Mouse (Mus musculus): ENCODE measurements around the gene Gas7. TPM values are rescaled to one million over a fixed set of nuclear protein-coding genes. Genes with fewer than 3 reads are reported as not detected.

Gene Gas7
- polyA plus RNA-seq (2016; fragmentation: Nextera tagmentation; extraction: Ambion mirVana) = 6.9 and 7.4 TPM in 2 replicates

DNA sequence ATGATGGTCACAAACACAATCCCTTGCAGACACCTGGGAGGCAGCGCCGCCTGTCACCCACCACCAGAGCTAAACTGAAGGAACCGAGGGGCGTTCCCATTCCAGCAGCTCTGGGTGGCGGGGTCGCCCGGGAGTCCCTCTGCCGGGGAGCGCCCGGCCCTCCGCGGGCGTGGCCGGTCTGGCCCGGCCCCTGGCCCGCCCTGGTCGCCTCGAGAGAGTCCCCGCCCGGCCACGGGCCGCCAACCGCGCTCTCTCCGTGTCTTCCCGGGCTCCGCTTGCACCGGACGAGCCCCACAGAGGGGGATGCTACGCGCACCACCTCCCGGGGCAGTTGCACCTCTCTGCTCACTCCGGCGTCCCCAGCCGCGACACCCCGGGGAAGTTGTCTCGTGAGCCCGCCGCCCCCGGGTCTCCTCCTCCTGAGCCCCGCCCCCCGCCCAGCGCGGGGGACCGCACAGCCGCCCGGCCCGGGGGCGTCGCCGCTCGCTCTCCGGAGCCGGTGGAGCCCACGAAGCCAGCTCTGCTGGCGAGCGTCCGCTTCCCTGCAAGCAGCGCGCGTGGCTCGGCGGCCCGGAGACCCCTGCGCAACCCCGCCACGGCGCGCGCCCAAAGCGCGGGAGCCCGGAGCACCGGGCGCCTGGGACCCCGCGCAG is at the start of gene Gas7:
Gene Gas7, plus strand, starts transcription at position 564 of the 653 bp plus-strand sequence.
- WGBS = 2% methylated on average over 69 of the region's 78 CpGs
- Histone ChIP-seq H3K9ac (peak within 1 kb of the TSS; percentile 82), H3K27me3 (replicated peaks) (no peaks in the 10 kb centered on the region), H3K4me3 (peak within 1 kb of the TSS; percentile 88), H3K4me2 (peak within 1 kb of the TSS; percentile 99), H3K4me1 (replicated peaks) (peaks cover 33% of the 10 kb centered on the region), H3K36me3 (no peaks in the 10 kb centered on the region), H3K9me3 (replicated peaks) (no peaks in the 10 kb centered on the region), H3K27ac (ENCODE audit: poor library complexity, severe bottlenecking) (0 out of 2 replicates have a peak within 1 kb of the TSS, but pooled peaks have one; percentile 18)
- peak; percentile 81 for ATAC-seq (ENCODE audit: insufficient number of reproducible peaks, low FRiP score)

DNA sequence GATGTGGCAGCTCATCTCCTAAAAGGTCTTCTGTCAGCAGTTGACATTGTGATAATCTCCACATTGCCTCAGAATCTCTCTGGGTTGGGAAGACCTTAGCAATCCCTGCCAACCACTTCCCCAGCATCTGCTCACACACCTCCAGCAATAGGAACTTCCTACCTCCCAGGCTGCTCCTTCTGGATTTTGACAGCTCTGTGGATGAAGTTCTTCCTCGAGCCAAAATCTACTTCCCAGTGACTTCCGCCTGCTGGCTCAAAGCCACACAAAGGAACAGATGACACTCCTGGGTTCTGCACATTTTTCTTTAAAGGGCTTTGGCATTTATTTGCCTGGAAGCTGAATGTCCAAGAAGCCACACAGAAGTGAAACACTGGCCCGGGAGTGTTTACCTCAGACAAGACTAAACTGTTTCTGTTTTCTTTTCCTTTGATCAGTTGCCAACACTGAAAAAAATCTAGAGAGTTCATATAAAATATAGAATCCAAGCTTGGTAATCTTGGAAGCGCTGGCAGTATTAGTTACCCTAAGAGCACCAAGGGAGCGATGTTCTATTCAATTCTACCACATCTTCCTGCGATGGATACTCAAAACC is 40.8 kb upstream of the Gas7 start:
- H3K9ac ChIP-seq = no peak overlapping the region
- no peak overlapping the region for H3K27ac ChIP-seq (ENCODE audit: poor library complexity, severe bottlenecking)
- no peak for ATAC-seq (ENCODE audit: insufficient number of reproducible peaks, low FRiP score)
- WGBS = 72% methylated on average over 6 of the region's 6 CpGs
- H3K4me2 ChIP-seq = no peak overlapping the region
- H3K9me3 ChIP-seq (replicated peaks) = no peaks in the 10 kb centered on the region
- H3K4me1 ChIP-seq (replicated peaks) = no peaks in the 10 kb centered on the region
- H3K4me3 ChIP-seq = no peak overlapping the region
- H3K36me3 ChIP-seq = no peaks in the 10 kb centered on the region
- H3K27me3 ChIP-seq (replicated peaks) = no peaks in the 10 kb centered on the region

DNA sequence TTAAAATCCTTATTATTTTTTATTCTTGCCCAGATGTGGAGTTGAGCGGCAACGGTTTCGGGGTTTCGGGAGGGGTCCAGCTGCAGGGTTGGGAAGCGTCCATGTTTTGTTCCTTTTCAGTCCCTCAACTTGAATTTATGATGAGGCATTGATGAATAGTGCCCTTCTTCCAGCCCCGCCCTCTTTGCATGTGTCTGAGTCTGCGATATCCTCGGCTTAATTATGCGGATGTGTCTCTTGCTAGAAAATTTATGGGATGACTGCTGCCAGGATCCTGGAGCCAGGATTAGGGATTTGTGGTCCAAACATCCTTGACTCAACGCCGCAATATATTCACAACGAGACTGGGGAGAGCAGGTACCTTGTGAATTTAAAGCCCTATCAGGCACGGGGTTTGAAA is 31.7 kb upstream of the Gas7 start:
- Histone ChIP-seq H3K9ac (no peak overlapping the region), H3K4me3 (no peak overlapping the region), H3K9me3 (replicated peaks) (no peaks in the 10 kb centered on the region), H3K36me3 (no peaks in the 10 kb centered on the region), H3K4me2 (no peak overlapping the region), H3K27me3 (replicated peaks) (no peaks in the 10 kb centered on the region), H3K27ac (ENCODE audit: poor library complexity, severe bottlenecking) (no peak overlapping the region), H3K4me1 (replicated peaks) (no peaks in the 10 kb centered on the region)
- ATAC-seq (ENCODE audit: insufficient number of reproducible peaks, low FRiP score) = no peak
- WGBS = 87% methylated on average over 13 of the region's 13 CpGs

DNA sequence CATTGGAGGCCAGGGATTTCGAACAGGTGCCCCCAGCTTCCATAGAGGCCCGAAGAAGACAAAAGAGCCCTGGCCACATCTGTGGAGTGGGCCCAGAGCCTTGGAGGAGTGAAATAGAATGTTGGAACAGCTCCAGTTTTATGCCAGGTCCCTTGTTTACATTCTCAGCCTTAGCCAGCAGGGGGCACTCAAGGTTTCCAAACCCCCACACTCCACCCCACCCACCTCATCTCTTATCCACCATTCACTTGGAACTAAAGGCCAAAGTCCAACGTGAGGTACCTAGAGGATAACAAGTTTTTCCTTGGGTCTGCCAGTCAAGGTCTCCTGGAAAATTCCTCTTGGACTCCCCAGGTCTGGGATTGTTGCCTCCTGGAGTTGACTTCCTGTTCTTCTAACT is 27.0 kb upstream of the Gas7 start:
- H3K9ac ChIP-seq = no peak overlapping the region
- H3K27ac ChIP-seq (ENCODE audit: poor library complexity, severe bottlenecking) = no peak overlapping the region
- ATAC-seq (ENCODE audit: insufficient number of reproducible peaks, low FRiP score) = no peak
- WGBS = 18% methylated on average over 3 of the region's 3 CpGs
- H3K4me3 ChIP-seq = no peak overlapping the region
- no peak overlapping the region for H3K4me2 ChIP-seq
- no peaks in the 10 kb centered on the region for H3K27me3 ChIP-seq (replicated peaks)
- H3K4me1 ChIP-seq (replicated peaks) = no peaks in the 10 kb centered on the region
- no peaks in the 10 kb centered on the region for H3K36me3 ChIP-seq
- H3K9me3 ChIP-seq (replicated peaks) = no peaks in the 10 kb centered on the region

DNA sequence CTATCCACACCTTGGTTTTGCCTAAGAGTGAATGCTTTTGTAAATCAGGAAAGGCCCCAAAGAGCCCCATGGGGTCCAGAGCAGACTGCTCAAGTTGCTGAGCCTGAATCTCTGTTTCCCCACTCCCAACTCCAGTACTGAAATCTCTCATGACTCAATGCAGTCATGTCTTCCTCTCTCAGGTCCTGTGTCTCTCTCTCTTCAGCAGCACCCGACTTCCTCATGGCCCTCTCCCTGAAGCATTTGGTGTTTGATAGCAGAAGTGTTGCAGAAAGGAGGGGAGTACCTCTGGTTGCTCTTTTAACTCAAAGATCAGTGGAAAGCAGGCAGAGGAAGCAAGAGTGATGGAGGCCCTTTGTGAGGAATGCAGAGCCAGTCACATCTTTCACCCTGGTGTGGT is 25.4 kb upstream of the Gas7 start:
- no peak overlapping the region for H3K4me2 ChIP-seq
- H3K9ac ChIP-seq = no peak overlapping the region
- no peaks in the 10 kb centered on the region for H3K27me3 ChIP-seq (replicated peaks)
- H3K36me3 ChIP-seq = no peaks in the 10 kb centered on the region
- H3K4me1 ChIP-seq (replicated peaks) = no peaks in the 10 kb centered on the region
- ATAC-seq (ENCODE audit: insufficient number of reproducible peaks, low FRiP score) = no peak
- H3K4me3 ChIP-seq = no peak overlapping the region
- WGBS = 41% methylated on average over 1 of the region's 1 CpGs
- no peak overlapping the region for H3K27ac ChIP-seq (ENCODE audit: poor library complexity, severe bottlenecking)
- H3K9me3 ChIP-seq (replicated peaks) = no peaks in the 10 kb centered on the region

DNA sequence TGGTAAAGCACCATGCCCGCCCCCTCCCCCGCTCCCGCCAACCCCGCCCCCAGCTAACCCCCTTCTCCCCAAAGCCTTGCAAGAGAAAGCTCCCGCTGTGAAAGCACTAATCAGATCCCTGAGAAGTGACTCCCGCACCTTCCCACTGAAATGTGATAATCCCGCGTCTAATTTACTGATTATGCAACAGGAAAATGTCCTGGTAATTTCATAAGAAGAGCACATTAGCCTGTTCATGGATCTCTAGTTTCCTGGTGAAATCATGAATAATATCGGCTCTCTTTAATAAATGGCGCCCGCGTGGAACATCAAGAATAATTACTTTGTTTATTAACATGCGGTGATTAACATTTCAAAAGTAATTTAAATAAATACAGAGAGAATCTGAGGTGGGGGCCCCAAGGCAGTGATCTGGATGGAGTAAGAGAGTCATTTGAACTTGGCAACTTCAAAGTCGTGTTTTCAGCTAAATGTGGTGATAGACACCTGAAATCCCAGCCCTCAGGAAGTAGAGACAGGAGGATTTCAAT is 24.1 kb upstream of the Gas7 start:
- Histone ChIP-seq H3K36me3 (no peaks in the 10 kb centered on the region), H3K4me3 (no peak overlapping the region), H3K27me3 (replicated peaks) (no peaks in the 10 kb centered on the region), H3K9me3 (replicated peaks) (no peaks in the 10 kb centered on the region), H3K4me1 (replicated peaks) (no peaks in the 10 kb centered on the region), H3K4me2 (no peak overlapping the region), H3K9ac (no peak overlapping the region), H3K27ac (ENCODE audit: poor library complexity, severe bottlenecking) (no peak overlapping the region)
- 39% methylated on average over 13 of the region's 14 CpGs for WGBS
- no peak for ATAC-seq (ENCODE audit: insufficient number of reproducible peaks, low FRiP score)

DNA sequence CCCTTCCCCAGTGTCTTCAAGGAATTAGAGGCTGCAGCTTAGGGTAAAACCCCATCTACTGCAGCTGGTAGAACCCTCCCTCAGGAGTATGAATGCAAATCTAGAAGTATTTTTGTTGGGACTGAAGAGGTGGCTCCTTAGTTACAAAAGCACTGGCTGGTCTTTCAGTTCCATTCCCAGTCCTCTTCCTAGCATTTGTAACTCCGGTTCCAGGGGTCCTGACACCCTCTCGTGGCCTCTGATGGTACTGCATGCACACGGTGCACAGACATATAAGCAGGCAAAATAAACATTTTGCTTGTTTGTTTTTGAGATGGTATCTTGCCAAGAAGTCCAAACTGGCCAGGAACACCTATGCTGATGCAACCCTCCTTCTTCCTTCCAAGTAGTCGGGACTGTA is 23.4 kb upstream of the Gas7 start:
- Histone ChIP-seq H3K9ac (no peak overlapping the region), H3K36me3 (no peaks in the 10 kb centered on the region), H3K4me3 (no peak overlapping the region), H3K4me2 (no peak overlapping the region), H3K27me3 (replicated peaks) (no peaks in the 10 kb centered on the region), H3K27ac (ENCODE audit: poor library complexity, severe bottlenecking) (no peak overlapping the region), H3K9me3 (replicated peaks) (no peaks in the 10 kb centered on the region), H3K4me1 (replicated peaks) (no peaks in the 10 kb centered on the region)
- 57% methylated on average over 4 of the region's 4 CpGs for WGBS
- no peak for ATAC-seq (ENCODE audit: insufficient number of reproducible peaks, low FRiP score)

DNA sequence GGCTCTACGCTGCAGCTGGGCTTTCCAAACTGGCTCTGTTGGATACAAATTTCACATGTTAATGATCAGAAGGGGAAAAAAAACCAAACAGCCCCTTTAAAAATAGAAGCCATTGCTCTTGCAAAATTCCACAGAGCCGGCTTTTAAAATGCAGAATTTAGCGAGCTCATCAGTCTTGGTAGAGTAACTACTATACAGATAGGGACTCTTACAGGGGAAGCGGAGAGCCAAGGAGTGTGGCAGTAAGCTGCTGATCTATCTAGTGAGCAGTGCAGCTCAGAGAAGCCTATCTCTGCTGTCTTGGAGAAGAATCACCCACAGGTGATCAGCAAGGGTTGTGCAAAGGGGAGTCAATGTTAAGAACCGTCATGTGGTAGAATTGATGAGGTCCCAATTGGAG is 21.5 kb upstream of the Gas7 start:
- Histone ChIP-seq H3K27me3 (replicated peaks) (no peaks in the 10 kb centered on the region), H3K27ac (ENCODE audit: poor library complexity, severe bottlenecking) (no peak overlapping the region), H3K4me2 (no peak overlapping the region), H3K36me3 (no peaks in the 10 kb centered on the region), H3K9ac (no peak overlapping the region), H3K9me3 (replicated peaks) (no peaks in the 10 kb centered on the region), H3K4me3 (no peak overlapping the region), H3K4me1 (replicated peaks) (no peaks in the 10 kb centered on the region)
- 82% methylated on average over 5 of the region's 5 CpGs for WGBS
- no peak for ATAC-seq (ENCODE audit: insufficient number of reproducible peaks, low FRiP score)

DNA sequence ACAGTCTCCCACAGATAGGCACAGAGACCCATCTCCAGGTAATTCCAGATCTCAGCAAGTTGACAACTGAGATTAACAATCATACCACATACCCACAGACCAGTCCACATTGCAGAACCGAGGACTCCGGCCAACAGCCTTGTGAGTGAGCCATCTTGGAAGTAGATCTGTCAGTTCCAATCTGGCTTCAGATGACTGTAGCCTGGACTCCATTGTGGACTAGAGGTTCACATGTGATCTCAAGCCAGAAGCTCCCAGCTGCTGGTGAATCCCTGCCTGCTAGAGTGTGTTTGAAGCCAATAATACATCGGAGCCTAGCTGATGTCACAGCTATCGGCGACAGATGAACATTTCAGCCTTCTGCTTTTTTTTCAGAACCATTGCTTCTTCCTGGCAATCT is 16.5 kb upstream of the Gas7 start:
- no peaks in the 10 kb centered on the region for H3K9me3 ChIP-seq (replicated peaks)
- no peak overlapping the region for H3K4me2 ChIP-seq
- no peak overlapping the region for H3K4me3 ChIP-seq
- no peak for ATAC-seq (ENCODE audit: insufficient number of reproducible peaks, low FRiP score)
- no peak overlapping the region for H3K9ac ChIP-seq
- no peak overlapping the region for H3K27ac ChIP-seq (ENCODE audit: poor library complexity, severe bottlenecking)
- H3K4me1 ChIP-seq (replicated peaks) = no peaks in the 10 kb centered on the region
- WGBS = 85% methylated on average over 5 of the region's 5 CpGs
- H3K36me3 ChIP-seq = no peaks in the 10 kb centered on the region
- no peaks in the 10 kb centered on the region for H3K27me3 ChIP-seq (replicated peaks)

DNA sequence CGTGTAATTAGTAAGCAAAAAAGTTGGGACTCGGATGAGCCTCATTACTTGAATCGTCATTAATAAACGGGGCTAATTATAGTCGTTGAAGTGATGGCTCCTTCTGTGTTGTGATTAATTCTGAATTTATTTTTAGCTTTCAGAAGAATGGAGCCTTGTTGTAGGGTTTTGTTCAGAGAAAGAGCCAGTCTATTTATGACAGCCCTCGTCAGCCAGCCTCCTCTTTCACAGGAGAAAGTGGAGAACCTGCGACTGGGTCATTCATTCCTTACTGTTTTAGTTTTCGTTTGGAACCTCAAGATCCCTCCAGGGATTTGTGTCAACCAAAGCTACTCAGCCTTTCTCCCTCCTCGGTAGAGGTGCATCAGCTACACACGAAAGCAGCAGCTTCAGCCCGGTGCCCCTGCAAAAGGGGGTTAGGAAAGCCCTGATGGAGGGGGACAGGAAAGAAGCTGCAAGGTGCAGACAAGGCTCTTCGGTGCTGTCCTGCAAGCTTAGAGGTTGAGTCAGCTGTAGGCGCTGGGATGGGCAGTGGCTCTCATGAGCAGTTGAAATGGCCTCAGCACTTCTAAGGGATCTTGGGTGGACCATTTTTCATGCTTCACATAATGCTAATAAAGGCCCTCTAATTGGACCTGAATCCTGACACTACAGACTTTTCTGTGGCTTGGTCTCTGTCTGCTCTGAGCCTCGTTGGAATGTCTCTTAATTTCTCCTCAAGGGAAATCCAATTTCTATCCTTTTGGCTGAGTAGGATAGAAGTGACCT is 10.0 kb upstream of the Gas7 start:
- Histone ChIP-seq H3K36me3 (no peaks in the 10 kb centered on the region), H3K9ac (peak overlapping the region; percentile 20; the same call in 1 of the 2 replicates), H3K27ac (ENCODE audit: poor library complexity, severe bottlenecking) (no peak overlapping the region), H3K4me2 (no peak overlapping the region), H3K4me1 (replicated peaks) (peaks cover 5% of the 10 kb centered on the region; the same call in 1 of the 2 replicates), H3K4me3 (no peak overlapping the region), H3K27me3 (replicated peaks) (no peaks in the 10 kb centered on the region), H3K9me3 (replicated peaks) (no peaks in the 10 kb centered on the region)
- no peak for ATAC-seq (ENCODE audit: insufficient number of reproducible peaks, low FRiP score)
- WGBS = 68% methylated on average over 14 of the region's 14 CpGs

DNA sequence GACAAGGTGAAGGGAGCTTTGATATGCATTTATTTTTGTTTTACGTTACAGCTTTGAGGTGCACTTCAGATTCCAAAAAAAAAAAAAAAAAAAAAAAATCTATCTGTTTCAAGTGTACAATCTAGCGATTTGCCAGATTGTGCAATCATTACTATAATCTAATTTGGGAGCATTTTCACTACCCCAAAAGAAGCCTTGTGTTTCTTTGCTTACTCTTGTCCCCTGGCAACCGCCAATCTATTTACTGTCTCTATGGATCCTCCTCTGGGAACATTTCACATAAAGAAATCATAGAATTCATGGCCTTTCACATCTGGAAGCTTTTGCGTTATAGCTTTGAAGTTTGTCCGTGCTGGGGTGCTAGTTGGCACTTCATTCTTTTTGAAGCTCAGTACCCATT is 3.7 kb upstream of the Gas7 start:
- Histone ChIP-seq H3K9ac (no peak overlapping the region), H3K4me3 (no peak overlapping the region), H3K27ac (ENCODE audit: poor library complexity, severe bottlenecking) (no peak overlapping the region), H3K36me3 (no peaks in the 10 kb centered on the region), H3K27me3 (replicated peaks) (no peaks in the 10 kb centered on the region), H3K4me1 (replicated peaks) (peaks cover 22% of the 10 kb centered on the region), H3K4me2 (no peak overlapping the region), H3K9me3 (replicated peaks) (no peaks in the 10 kb centered on the region)
- WGBS = 80% methylated on average over 5 of the region's 5 CpGs
- ATAC-seq (ENCODE audit: insufficient number of reproducible peaks, low FRiP score) = no peak
